Mouse (Mus musculus) G1E (cell line): ENCODE data around the gene Ncf4.

Source experiments
- CTCF ChIP-seq: IDR thresholded peaks from 2 replicates; pipeline ENCODE4 v1.5.1; 2012; ENCODE audit warnings: low read depth, low read length, inconsistent platforms, mixed read lengths
- GATA1 ChIP-seq: IDR thresholded peaks from 2 replicates; pipeline ENCODE4 v1.6.1; 2012; ENCODE audit warnings: borderline replicate concordance, low read length, inconsistent platforms, mixed read lengths
- TAL1 ChIP-seq: conservative IDR thresholded peaks from 2 replicates; pipeline ENCODE4 v1.6.1; 2012; ENCODE audit warnings: low read depth, low read length, inconsistent platforms, mixed read lengths

GRCm38 (mm10) chr15:78298558-78298957, 54.0 kb downstream of the Ncf4 start:
- TF ChIP-seq CTCF (no peak), TAL1 (no peak), GATA1 (no peak)
